Mouse (Mus musculus) brain, embryonic 14.5 days (tissue): ENCODE measurements around the gene Xntrpc. TPM values are rescaled to one million over a fixed set of nuclear protein-coding genes. Genes with fewer than 3 reads are reported as not detected.
"Not testable (repeated sequence)": the region's sequence is repeated elsewhere in the genome, so short reads cannot be mapped to it uniquely, and the experiment has no call there.

Experiments used
- DNase-seq: peaks from one replicate; pipeline ENCODE4 v3.0.0-alpha.2; 2011; ENCODE audit warnings: low read depth
- CTCF ChIP-seq: fragments of 200-500 bp; IDR thresholded peaks from 2 replicates; pipeline ENCODE4 v1.5.1; 2012; ENCODE audit warnings: inconsistent platforms, mild to moderate bottlenecking, moderate library complexity, borderline replicate concordance; ENCODE audit not compliant: insufficient read depth, insufficient read length; ENCODE audit errors: extremely low read depth
- POLR2A ChIP-seq: fragments of 200-500 bp; IDR thresholded peaks from 2 replicates; pipeline ENCODE4 v1.6.1; 2012; ENCODE audit warnings: mild to moderate bottlenecking, inconsistent platforms, borderline replicate concordance; ENCODE audit not compliant: poor library complexity, insufficient read depth, insufficient read length, severe bottlenecking; ENCODE audit errors: extremely low read depth
- polyA plus RNA-seq: library from polyadenylated mRNA; depleted of rRNA; stranded (reverse); fragments of >200 nt; gene quantifications from 2 replicates; pipeline ENCODE4 v1.2.3, GENCODE M21; 2012

Gene Xntrpc
- polyA plus RNA-seq, 1 experiment: 5.7 TPM

GRCm38 (mm10) chr7:102037318-102037717 lies 28.2 kb upstream of the Xntrpc start:
- no peak for TF ChIP-seq CTCF
- no peak for TF ChIP-seq POLR2A
- no peak for DNase-seq

GRCm38 (mm10) chr7:102042314-102042713 lies 23.2 kb upstream of the Xntrpc start:
- TF ChIP-seq POLR2A: no peak
- TF ChIP-seq CTCF: no peak

GRCm38 (mm10) chr7:102048524-102048923 lies 17.0 kb upstream of the Xntrpc start:
- DNase-seq: not testable (repeated sequence)

More at GRCm38 (mm10) chr7:102042314-102042713, 23.2 kb upstream of the Xntrpc start:
- no peak for DNase-seq

GRCm38 (mm10) chr7:102061353-102061752 lies 4.2 kb upstream of the Xntrpc start:
- DNase-seq: no peak
- TF ChIP-seq POLR2A: no peak
- TF ChIP-seq CTCF: no peak

GRCm38 (mm10) chr7:102062203-102062602 lies 3.3 kb upstream of the Xntrpc start:
- TF ChIP-seq CTCF: no peak
- no peak for TF ChIP-seq POLR2A
- no peak for DNase-seq

GRCm38 (mm10) chr7:102063891-102064290 lies 1.6 kb upstream of the Xntrpc start:
- no peak for DNase-seq
- TF ChIP-seq POLR2A: no peak
- no peak for TF ChIP-seq CTCF

- TF ChIP-seq CTCF (no peak), POLR2A (no peak)
- no peak for DNase-seq
These were observed 863 bp upstream of the Xntrpc start for GRCm38 (mm10) chr7:102064655-102065045.

- DNase-seq: no peak
- TF ChIP-seq CTCF (no peak), POLR2A (no peak)
These were observed 850 bp downstream of the Xntrpc start for GRCm38 (mm10) chr7:102066363-102066762.

GRCm38 (mm10) chr7:102076714-102077296 lies 11.3 kb downstream of the Xntrpc start:
- peak; percentile 32 for DNase-seq
- TF ChIP-seq POLR2A: no peak
- TF ChIP-seq CTCF: peak; percentile 57; the same call in 1 of the 2 replicates

GRCm38 (mm10) chr7:102078517-102078916 lies 13.0 kb downstream of the Xntrpc start:
- DNase-seq: peak; percentile 51
- TF ChIP-seq CTCF: peak; percentile 60; the same call in 1 of the 2 replicates
- TF ChIP-seq POLR2A: no peak

GRCm38 (mm10) chr7:102080311-102080710 lies 14.8 kb downstream of the Xntrpc start:
- TF ChIP-seq CTCF: no peak
- no peak for TF ChIP-seq POLR2A
- no peak for DNase-seq

GRCm38 (mm10) chr7:102081784-102082183 lies 16.3 kb downstream of the Xntrpc start:
- TF ChIP-seq POLR2A: no peak
- no peak for TF ChIP-seq CTCF
- no peak for DNase-seq

GRCm38 (mm10) chr7:102082816-102083215 lies 17.3 kb downstream of the Xntrpc start, which contains the start of gene Trpc2:
Gene Trpc2 (plus strand): TSS chr7:102083116.
- DNase-seq: no peak
- no peak for TF ChIP-seq CTCF
- TF ChIP-seq POLR2A: no peak
